Mouse (Mus musculus) heart, adult 18-20 months (tissue): ENCODE data around the gene Hrk. TPM values are rescaled to one million over a fixed set of nuclear protein-coding genes. Genes with fewer than 3 reads are reported as not detected.

Experiments used
- DNase-seq, 2 experiments: peaks; one replicate each; pipeline ENCODE4 v3.0.0; 2021 to 2022; ENCODE audit warnings: mixed read lengths in 1 of 2
- total RNA-seq, 2 experiments: library from RNA; stranded (reverse); gene quantifications; 2 replicates each; pipeline ENCODE4 v1.2.3; 2021

Hrk gene
- total RNA-seq, 2 experiments from 2014 or later: 0.40 to 0.44 TPM

GRCm38 (mm10) chr5:118165462-118165861 is 1.0 kb downstream of the Hrk start:
- no peak for DNase-seq

DNA sequence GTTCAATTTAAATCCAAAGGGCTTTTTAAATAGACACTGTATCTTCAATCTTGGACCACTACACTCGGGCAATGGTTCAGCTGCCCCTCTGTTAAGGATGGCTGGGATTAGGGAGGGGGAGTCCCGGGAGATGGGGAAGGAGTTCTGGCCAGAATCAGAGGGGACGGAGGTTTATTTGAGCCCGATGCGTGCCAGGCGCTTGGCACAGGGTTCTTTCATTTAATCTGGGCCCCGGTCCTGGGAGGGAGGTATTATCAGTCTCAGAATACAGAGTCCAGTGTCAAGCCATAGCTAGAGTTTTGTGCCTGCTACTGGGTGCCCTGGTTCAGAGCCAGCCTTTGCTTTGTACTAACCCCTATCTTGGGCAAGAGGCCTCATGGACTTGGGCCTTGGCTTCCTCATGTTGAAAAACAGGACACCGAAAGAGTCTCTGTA is 3.1 kb downstream of the Hrk start:
- DNase-seq: no peak

DNA sequence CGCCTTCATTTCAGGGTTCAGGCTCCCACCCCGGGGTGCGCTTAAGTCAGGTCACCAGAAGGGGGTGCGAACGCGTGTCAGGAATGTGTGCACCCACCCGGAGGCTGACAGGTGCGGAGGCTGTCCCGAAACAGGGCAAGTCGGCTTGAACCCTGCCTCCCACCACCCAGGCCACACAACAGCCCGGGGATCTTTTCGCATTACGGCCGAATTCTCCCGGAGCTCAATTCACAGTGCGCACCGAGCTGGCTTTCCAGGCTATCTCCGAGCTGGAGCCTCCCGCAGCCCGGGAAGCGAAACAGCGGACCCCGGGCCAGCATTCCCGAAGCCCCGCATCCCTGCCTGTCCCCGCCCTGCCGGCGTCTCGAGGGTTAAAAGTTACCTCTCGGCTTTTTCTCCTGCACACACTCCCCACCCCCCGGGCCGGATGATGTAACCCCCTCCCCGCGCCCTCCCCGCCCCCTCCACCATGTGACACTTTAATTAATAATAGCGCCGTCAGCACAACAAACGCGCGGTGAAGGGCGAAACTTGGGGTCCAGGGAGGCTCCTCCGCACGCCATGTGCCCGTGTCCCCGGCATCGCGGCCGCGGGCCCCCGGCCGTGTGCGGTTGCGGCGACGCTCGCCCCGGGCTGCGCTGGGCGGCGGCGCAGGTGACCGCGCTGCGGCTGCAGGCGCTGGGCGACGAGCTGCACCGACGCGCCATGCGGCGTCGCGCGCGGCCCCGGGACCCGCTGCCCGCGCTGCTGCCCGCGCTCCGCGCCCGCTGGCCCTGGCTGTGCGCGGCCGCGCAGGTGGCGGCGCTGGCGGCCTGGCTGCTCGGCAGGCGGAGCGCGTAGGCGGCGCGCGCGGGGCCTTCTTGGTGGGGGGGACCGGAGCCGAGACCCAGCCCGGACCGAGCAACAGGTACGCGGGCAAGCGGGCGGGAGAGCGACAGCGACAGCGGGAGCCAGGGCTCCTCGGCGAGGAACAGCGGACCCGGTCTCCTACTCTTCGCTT is 5.1 kb downstream of the Hrk start:
- DNase-seq: no peak

DNA sequence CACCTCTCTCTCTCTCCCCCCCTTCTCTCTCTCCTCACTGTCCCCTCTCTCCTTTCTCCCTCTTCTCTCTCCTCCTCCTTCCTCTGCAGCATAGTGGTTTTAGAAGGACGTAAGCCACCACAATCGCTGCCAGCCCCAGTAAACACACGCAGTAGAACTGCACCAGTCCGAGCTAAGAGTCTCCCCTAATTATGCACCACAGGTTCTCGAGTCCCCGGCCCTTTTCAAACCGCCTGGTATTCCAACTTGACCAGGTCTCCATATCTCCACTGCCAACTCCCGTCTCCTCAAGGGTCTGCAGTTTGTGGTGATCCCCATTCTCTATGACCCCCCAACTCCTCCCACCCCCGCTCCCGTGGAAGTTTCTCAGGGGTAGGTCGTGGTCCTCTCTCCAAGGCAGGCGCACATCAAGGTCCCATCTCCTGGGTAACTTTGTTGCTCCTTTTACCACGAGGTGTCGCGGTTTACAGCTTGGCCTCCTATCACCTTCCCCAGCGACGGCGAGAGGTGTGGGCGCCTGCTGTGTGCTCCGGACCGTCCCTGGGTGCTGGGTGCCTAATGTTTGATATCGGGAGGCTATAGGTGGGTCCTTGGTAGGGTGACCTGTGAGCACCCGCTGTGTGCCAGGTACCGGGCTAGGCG is 6.6 kb downstream of the Hrk start:
- peak in 1 of 2 experiments; percentile 53 for DNase-seq

GRCm38 (mm10) chr5:118171665-118172064 is 7.2 kb downstream of the Hrk start:
- DNase-seq: no peak

DNA sequence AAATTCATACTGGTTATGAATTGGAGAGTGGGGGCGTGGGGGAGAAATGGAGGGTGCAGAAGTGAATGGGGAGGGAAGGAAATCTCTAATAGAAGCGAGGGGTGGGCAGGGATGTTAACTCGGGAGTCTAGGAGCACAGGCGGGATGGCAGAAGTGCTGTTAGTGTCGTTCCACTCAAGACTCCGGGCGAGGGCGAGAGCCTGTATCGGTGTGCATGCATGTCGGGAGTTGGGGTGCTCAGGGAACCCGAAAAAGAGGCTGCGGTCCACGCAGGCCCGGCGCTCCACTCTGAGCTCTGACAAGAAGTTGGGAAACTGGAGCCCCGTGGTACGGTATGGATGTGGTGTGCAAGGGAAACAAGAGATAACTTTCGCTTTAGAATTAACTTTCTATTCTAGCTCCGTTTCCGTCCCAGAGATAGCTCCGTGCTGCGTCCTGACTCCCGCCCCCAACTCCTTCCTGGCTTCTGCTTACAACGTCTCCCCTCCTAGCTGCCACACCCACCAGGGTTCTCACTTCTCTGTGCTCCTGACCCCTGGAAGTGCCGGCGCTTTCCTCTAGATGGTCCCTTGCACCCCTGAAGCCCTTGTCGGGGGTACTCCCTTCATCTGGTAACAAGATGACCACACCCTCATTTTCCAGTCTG is 7.8 kb downstream of the Hrk start:
- DNase-seq: no peak

GRCm38 (mm10) chr5:118174310-118175009 is 10.0 kb downstream of the Hrk start:
- no peak for DNase-seq

DNA sequence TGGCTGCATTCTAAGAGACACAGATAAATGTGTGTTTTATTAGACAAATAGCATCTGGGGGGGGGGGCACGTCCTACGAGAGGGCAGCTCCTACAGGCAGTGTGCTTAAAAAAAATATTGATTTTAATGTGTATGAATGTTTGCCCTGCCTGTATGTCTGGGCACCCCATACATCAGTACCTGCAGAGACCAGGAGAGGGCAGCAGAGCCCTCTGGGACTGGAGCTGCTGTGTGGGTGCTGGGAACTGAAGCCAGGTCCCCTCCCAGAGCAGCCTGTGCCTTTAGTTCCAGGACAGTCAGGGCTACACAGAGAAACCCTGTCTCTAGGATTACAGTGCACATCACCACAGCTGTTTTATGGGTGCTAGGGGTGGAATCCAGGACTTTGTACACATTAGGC is 10.7 kb downstream of the Hrk start:
- DNase-seq: no peak

DNA sequence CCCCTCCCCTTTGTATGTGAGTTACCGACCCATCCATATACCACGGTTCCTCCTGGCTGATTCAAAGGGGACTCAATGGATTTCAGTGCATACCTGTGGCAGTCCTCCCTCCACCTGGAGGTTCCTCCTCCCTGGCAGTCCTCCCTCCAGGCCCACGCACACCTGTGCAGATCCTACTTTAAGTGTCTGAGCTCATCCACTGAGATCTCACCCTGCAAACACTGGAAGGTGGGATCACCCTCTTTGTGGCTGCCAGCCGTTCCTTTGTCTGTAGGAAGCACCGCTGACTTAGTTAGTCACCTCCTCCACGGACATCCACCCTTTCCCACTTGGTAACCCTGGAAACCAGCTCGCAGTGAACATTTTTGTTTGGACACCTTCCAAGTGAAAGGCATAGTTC is 13.2 kb downstream of the Hrk start:
- DNase-seq: no peak

- no peak for DNase-seq
Measured at GRCm38 (mm10) chr5:118186903-118187633, 22.6 kb downstream of the Hrk start.

DNA sequence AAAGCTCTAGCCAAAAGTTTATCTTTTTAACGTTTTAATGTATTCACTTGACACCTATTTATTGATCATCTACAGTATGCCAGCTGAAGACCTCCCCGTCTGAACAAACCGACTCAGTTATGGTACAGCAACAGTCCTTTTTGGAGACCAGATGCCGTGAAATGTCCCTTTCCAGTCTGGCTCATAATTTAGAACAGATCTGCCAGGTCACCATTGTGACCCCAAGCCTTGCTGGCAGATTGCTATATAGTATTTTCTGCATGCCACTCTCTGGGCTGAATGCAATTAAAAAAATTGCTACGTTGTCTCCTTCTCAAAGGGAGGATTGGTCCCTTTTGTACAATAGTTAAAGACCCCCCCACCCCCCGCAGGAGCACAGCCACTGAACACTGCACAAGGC is 23.9 kb downstream of the Hrk start:
- DNase-seq: no peak

GRCm38 (mm10) chr5:118190491-118190890 is 26.0 kb downstream of the Hrk start:
- DNase-seq: no peak

DNA sequence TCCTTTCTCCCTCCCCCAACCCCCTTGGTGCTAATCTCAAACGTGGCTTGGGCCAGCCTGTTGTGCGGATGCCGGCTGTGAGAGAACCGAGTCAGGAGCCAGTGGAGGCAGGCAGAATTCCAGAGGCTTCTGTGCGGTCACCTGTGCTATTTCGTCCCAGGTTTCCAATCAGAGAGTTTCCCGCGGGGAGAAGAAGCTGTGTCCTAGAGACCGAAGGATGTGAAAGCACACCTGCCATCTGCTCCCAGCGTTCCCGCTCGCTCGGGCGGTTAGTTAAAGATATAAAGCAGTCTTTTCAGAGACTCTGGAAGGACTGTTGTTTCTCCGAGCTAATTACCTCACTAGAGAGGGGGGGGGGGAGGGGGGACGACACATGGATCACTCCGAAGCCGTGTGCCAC is 27.8 kb downstream of the Hrk start:
- no peak for DNase-seq

GRCm38 (mm10) chr5:118197421-118197820 is 33.0 kb downstream of the Hrk start:
- no peak for DNase-seq

GRCm38 (mm10) chr5:118199670-118200069 is 35.2 kb downstream of the Hrk start:
- peak in 1 of 2 experiments; percentile 16 for DNase-seq

GRCm38 (mm10) chr5:118204675-118205440 is 40.4 kb downstream of the Hrk start:
- DNase-seq: peak in 1 of 2 experiments; percentile 8

DNA sequence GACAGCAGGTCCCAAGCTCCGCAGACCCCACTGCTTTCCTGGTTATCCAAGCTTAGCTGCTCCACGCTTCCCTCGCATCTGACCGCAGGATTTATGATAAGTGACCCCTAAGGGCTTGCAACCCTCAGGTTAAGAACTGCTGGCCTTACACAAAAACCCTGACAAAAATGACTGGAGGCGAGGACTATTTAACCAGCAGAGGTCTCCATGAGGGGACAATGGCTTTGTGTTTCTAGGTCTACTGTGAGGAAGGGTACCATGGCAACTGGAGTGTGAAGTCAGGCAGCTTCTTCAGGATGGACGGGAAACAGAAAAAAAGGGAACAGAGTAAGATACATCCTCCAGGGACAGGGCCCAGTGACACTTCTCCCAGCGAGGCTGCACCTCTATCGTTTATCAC is 41.4 kb downstream of the Hrk start:
- no peak for DNase-seq

- DNase-seq: no peak
Measured at GRCm38 (mm10) chr5:118214012-118214411, 49.6 kb downstream of the Hrk start.

DNA sequence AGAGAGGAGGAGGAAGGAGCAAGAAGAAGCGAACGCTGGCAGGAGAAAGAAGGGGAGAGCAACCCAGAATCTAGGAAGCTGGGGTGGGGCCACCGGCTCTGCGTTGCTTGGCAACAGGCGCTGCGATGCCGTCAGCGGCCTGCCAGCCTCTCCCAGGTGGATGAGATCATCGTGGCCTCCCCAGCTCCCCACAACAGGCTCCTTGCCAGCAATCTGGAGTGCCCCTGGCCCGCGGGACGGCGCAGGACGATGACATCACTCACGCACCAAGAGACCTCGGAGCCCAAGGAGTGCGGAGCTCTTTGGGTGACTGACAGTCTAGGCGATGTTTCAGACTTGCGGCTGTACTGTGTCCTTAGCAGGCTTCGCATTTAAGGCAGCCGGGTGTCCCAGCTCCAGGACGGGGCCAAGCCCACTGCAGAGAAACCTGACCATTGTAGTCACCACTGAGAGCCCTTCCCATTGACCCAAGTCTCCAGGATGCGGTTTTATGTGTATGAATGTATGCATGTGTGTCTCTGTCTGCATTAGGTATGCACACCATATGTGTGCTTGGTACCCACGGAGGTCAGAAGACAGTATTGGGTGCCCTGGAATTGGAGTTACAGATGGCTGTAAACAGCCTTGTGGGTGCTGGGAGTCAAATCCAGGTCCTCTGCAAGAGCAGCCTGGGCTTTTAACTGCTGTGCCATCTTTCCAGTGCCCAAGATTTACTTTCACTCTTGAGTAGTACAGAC is 50.1 kb downstream of the Hrk start:
- peak; percentile 79 for DNase-seq

GRCm38 (mm10) chr5:118217410-118217809 is 53.0 kb downstream of the Hrk start:
- peak; percentile 67 to 70 for DNase-seq
